Mouse (Mus musculus) G1E (cell line): ENCODE data around the gene Mrps16.

ENCODE experiments used
- CTCF ChIP-seq: IDR thresholded peaks from 2 replicates; pipeline ENCODE4 v1.5.1; 2012; ENCODE audit warnings: low read depth, low read length, inconsistent platforms, mixed read lengths
- GATA1 ChIP-seq: IDR thresholded peaks from 2 replicates; pipeline ENCODE4 v1.6.1; 2012; ENCODE audit warnings: borderline replicate concordance, low read length, inconsistent platforms, mixed read lengths
- TAL1 ChIP-seq: conservative IDR thresholded peaks from 2 replicates; pipeline ENCODE4 v1.6.1; 2012; ENCODE audit warnings: low read depth, low read length, inconsistent platforms, mixed read lengths

DNA sequence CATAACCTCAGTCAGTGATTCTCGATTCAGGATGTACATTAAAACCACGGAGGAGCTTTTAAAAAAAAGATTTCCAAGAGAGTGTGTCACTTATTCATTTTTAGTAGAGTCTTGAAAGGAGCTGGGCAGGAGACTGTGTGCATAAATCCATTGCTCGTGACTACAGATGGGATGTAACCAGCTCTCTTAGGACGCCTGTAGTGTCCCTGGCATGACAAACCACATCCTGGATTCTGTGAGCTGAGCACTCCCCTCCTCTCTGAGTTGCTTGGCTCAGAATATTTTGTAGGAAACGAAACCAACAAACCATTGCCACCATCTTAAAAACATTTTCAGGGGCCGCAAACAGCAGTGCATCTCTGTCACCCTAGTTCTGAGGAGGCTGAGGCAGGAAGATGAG lies 43.5 kb upstream of the Mrps16 start:
- TF ChIP-seq CTCF (no peak), TAL1 (no peak), GATA1 (no peak)
